In the genomic region with DNA sequence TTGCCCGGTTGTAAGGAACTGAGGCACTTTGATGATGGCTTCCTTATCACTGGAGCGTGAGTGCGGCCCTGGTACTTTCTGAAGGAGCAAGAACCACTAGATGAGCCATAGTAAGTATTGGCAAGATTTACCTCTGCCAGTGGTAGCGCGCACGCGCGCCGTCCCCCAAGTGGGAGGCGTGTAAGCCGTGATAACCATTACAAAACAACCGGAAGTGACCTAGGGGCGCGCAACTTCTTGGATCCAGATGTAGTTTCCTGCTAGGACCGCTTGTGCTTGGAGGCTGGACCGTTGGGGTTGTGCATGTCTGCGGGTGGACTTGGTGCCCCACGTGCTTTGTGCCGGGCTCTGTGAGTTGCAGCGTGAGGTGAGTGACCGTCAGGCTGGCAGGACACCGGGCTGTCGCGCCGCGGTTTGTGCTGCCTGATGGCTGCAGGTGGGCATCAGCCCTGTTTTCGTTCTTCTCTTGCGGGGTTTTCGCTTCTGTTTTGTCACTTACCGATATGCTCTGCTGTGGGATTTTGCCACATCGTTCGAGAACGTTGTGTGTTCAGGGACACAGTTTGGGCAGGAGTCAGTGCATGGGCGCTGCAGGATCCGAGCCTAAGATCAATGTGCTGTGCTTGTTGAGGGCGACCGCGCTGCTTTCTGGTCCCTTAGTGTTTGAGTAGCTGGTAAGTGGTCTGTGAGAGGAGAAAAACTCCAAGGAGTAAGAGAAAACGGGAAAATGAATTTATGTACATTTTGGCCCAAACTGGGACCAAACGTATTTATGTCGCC, we compare ENCODE assay signal across 8 mouse cellular contexts. TPM values are rescaled to one million over a fixed set of nuclear protein-coding genes. Genes with fewer than 3 reads are reported as not detected.
DNase-seq lines count a peak whose midpoint lies in the region; ATAC-seq lines count a peak whose summit lies in the region.

A gene (plus strand): TSS at position 197 of the 780 bp plus-strand sequence.

- H3K27ac ChIP-seq in lung, embryonic 16.5 days (ENCODE audit: low read length): peak within 1 kb of the TSS; percentile 49

- peak; percentile 99 for ATAC-seq in hematopoietic stem cell, adult 5-6 weeks (replicated peaks in 1 of 2; ENCODE audit: insufficient read depth in 1 of 2, low FRiP score in 2 of 2, low TSS enrichment in 1 of 2, low read depth in 1 of 2, poor library complexity in 2 of 2, severe bottlenecking in 2 of 2)
- ATAC-seq in lung, embryonic 16.5 days (ENCODE audit: low read depth): peak; percentile 99

- H3K4me1 ChIP-seq in lung, embryonic 16.5 days (replicated peaks; ENCODE audit: control insufficient read depth, insufficient read depth, low read length): peaks cover 4% of the 10 kb centered on the region; the same call in 1 of the 2 replicates

- H3K4me3 ChIP-seq in lung, embryonic 16.5 days (ENCODE audit: low read length): peak within 1 kb of the TSS; percentile 72

- WGBS in lung, embryonic 16.5 days: under 1% methylated on average over 41 of the region's 41 CpGs

- peak; percentile 76 for DNase-seq in MEL-GATA-1-ER (ENCODE audit: extremely low read depth, low read depth)
- peak; percentile 79 for DNase-seq in cerebellum, adult 8-10 months
- DNase-seq in forelimb bud, embryonic 11.5 days (ENCODE audit: low read depth, low spot score): peak; percentile 91
- peak; percentile 89 for DNase-seq in layer of hippocampus, adult 9-10 months (ENCODE audit: low spot score)
- DNase-seq in ovary, postnatal 10 days (ENCODE audit: low spot score): peak; percentile 60
- peak; percentile 80 to 83 for DNase-seq in thymus, postnatal 10 days (ENCODE audit: low spot score in 2 of 2)

- no peaks in the 10 kb centered on the region; the same call in 1 of the 2 replicates for H3K36me3 ChIP-seq in lung, embryonic 16.5 days (ENCODE audit: control insufficient read depth, insufficient read depth, low read length)

- H3K27me3 ChIP-seq in lung, embryonic 16.5 days (ENCODE audit: control insufficient read depth, insufficient read depth, low read depth, low read length): no peaks in the 10 kb centered on the region

- H3K9me3 ChIP-seq in lung, embryonic 16.5 days (ENCODE audit: control insufficient read depth, low read length): no peaks in the 10 kb centered on the region

- H3K4me2 ChIP-seq in lung, embryonic 16.5 days (ENCODE audit: low read depth, low read length): peak within 1 kb of the TSS; percentile 85

- H3K9ac ChIP-seq in lung, embryonic 16.5 days (ENCODE audit: low read length): peak within 1 kb of the TSS; percentile 79

RNA-seq across cellular contexts. Expression of the gene that starts here (rescaled TPM):
- total RNA-seq in hematopoietic stem cell, adult 5-6 weeks (2017): 29.5 and 32.8 TPM in 2 replicates
- polyA plus RNA-seq in lung, embryonic 16.5 days (2015; fragmentation: Nextera tagmentation; extraction: Ambion mirVana): 9.8 and 12.6 TPM in 2 replicates

Comparison
In these comparisons a context has a peak if more than half of its experiments do, and no peak if none do; other contexts are left out.
1. Peak in every context shown above with its lines: DNase-seq, ATAC-seq, H3K4me3 ChIP-seq and H3K27ac ChIP-seq.